Mouse (Mus musculus) thymus, postnatal 0 days (tissue): ENCODE data around the gene Gm20815. TPM values are rescaled to one million over a fixed set of nuclear protein-coding genes. Genes with fewer than 3 reads are reported as not detected.
"Not testable (repeated sequence)": the region's sequence is repeated elsewhere in the genome, so short reads cannot be mapped to it uniquely, and the experiment has no call there.

Source experiments
- DNase-seq: peaks from one replicate; pipeline ENCODE4 v3.0.0-alpha.2; 2015; ENCODE audit warnings: low spot score
- polyA plus RNA-seq: library from polyadenylated mRNA; unstranded; fragments of >200 nt; fragmentation: Nextera tagmentation; extraction: Ambion mirVana; gene quantifications from 2 replicates; pipeline ENCODE4 v1.2.1, GENCODE M21; 2015

The Gm20815 gene
- polyA plus RNA-seq = not detected in 2 replicates

DNA sequence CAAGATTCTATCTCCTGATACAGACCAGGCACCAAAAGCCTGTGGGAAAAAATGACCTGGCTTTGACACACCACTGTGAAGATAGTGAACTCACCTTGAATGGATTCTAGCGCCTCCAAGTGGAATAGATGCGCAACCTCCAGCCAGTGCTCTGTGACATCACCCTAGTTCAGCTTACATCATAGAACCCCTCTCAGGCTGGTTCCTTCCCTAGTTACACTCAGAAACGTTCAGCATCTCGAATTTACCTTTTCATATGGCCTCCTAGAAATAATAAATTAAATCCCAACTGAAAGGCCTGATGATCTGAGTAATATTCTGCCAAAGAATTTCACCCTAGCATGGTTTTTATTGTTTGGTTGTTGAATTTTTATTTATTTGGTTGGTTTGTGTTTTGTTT is at the start of gene Gm20815:
Gene Gm20815 (minus strand): TSS at position 101 of the 400 bp plus-strand sequence.
- not testable (repeated sequence) for DNase-seq
